Mouse (Mus musculus) left cerebral cortex, postnatal 25 days (tissue): Measurements from ENCODE around the gene H2afv. TPM values are rescaled to one million over a fixed set of nuclear protein-coding genes. Genes with fewer than 3 reads are reported as not detected.

Experiments
- DNase-seq, 2 experiments: peaks; one replicate each; pipeline ENCODE4 v3.0.0; 2022; ENCODE audit warnings: low spot score in 2 of 2, mixed read lengths in 1 of 2
- intact Hi-C: fragments of 180-260 bp; cut with DNase I; formaldehyde crosslinking; loops from one replicate; pipeline ENCODE4 v1.15.1; 2025
- total RNA-seq, 2 experiments: library from RNA; stranded (reverse); gene quantifications; 2 replicates each; pipeline ENCODE4 v1.2.3; 2021

The H2afv gene
- 10 to 100 TPM; 32.3 to 32.6 TPM for total RNA-seq

DNA sequence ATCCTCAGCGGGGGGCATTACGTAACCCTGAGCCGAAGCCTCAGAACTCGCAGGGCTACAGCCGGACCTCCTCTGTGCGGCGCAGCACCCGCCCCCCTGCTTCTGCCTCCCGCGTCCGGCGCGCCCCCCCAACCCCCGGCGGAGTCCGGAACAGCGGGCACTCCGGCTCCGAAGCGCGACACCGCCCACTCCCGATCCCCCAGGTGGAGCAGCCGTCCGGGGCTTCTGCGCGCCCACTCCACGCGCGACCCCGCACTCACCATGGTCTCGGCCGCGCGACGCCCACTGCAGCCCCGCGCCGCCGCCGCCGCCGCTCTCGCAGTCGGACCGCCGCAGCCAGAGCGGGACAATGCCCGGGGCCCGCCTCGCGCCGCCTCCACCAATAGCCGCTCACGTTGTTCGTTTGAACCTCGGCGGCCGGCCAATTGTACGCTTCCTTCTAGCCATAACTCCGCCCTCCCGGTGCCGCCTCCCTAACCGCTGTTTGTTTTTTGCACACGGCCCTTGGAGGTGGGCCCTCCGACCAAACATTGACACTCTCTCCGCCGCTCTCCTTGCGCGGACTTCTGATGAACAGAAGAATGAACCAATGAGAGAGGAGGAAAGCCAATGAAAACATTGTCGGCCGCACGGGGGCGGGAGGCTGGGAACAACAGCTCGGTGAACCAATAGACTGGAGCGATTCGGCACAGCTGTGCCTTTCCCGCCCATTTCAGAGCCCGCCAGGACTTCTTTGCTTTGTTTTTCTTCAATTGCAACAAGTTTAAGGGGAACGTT, at the start of gene H2afv:
TSS of gene H2afv (minus strand) at position 367 of the 777 bp plus-strand sequence.
- peak; percentile 99 to 100 for DNase-seq
- intact Hi-C loops, result loop anchor here (2.0 kb wide), 1 partner anchor 31 kb away; the partner anchor contains the start of gene Purb

GRCm38 (mm10) chr11:6489691-6490503, 45.7 kb upstream of the H2afv start:
- intact Hi-C loops, result no loop called here
- no peak for DNase-seq

DNA sequence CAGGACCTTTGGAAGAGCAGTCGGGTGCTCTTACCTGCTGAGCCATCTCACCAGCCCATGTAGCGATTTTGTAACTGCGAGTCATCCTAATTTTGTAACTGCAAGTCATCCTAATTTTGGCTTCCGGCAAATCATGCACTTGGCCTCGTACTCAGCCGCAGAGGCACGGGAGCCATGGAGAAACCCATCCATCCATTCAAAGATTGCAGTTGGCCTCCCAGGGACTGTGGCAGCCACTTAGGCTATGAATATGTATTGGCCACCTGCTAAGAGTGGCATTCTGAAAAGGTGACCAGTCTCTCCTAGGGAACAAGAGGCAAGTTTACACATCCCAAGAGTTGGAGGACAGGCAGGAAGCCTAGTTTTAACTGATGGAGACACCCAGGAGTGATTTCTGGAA, 45.0 kb upstream of the H2afv start:
- DNase-seq, result no peak
- intact Hi-C loops, result no loop called here

DNA sequence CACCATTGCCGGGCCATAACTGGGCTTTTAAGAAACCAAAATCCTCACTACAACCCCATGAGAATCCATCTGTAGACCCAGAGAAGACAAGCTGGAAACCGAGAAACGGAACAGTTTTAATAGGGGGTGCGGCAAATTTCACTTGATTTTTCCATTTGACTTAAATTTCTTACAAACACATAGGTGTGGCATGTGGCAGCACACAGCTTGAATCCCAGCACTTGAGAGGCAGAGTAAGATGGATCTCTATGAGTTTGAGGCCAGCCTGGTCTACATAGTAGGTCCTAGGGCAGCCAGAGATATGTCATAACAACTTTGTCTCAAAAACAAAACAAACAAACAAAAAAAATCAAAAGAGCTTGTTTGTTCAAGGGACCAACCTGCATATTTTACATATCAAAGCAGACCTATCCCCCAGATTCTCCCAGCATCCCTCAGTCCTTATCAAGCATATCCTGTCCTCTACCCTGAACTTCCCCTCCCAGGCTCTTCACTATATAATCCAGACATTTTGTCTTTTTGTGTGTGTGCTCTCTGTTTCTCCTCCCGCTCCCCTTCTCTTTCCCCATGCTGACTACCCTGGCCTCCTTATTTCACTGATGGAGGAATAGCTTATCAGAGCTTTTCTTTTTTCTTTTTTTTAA, 43.9 kb upstream of the H2afv start:
- intact Hi-C loops, result no loop called here
- DNase-seq, result no peak

- no peak for DNase-seq
- intact Hi-C loops, result no loop called here
Observed at GRCm38 (mm10) chr11:6487496-6487895, 43.3 kb upstream of the H2afv start.

DNA sequence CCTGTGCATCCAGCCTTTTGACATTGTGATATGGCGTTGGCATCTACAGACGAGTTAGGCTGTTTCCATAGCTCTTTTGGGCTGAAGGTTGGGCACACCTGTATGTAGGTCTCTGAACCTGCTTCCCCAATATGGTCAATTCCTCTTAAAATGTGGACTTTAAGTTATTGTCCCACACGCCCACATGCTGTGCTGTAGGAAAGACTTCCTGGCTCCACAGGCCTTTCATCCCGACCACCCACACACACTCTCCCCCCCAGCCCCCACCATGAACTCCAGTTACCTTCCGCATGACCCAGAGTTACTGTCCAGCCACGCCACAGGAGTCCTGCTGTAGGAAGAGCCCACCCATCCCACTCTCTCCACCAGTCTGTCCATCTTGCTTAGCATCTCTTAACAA, 42.7 kb upstream of the H2afv start:
- intact Hi-C loops, result no loop called here
- no peak for DNase-seq

GRCm38 (mm10) chr11:6484244-6484959, 40.2 kb upstream of the H2afv start:
- intact Hi-C loops, result no loop called here
- no peak for DNase-seq

DNA sequence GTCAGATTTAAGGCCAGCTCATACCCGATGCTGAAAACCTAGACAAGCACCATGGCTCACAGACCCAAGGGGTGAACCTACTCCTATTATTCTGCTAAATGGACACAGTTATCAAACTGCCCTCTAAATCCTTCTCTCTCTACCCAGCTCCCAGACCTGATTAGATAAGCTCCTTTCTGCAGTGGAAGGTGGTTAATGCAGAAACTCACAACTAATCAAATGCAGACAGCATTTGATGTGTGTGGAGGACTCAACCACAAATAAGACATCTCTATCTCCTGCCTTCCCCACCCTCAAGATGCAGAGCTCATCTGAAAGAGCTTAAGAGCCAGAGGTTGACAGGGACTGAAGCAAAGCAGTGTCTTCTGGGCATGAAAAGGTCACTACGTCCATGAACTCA, 38.9 kb upstream of the H2afv start:
- DNase-seq, result no peak
- intact Hi-C loops, result no loop called here

DNA sequence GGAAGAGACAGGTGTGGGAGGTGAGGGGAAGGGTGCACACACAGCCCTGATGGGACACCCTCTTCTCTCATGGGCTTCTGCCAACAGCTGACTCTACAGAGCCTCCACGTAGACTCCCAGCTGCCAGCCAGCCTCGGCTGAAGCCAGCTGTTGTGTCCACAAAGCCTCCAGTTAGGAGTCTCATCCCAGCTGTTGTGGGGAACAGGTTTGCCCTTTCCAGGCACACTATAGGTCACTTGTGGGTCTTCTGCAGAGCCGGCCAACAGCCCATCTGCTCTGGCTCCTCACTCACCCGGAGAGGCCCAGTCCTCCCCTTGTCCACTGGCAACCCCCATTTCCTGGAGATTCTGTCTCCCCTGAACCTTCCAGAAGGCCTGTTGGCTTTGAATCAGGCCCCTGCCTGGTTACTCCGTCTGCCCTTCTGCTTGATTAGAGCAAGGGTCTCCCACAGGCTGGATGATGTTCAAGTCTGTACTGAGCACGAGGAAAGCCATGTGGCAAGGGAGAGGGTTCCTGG, 37.5 kb upstream of the H2afv start:
- intact Hi-C loops, result no loop called here
- DNase-seq, result peak in 1 of 2 experiments; percentile 45

GRCm38 (mm10) chr11:6480681-6481405, 36.6 kb upstream of the H2afv start:
- intact Hi-C loops, result no loop called here
- peak in 1 of 2 experiments; percentile 42 for DNase-seq

DNA sequence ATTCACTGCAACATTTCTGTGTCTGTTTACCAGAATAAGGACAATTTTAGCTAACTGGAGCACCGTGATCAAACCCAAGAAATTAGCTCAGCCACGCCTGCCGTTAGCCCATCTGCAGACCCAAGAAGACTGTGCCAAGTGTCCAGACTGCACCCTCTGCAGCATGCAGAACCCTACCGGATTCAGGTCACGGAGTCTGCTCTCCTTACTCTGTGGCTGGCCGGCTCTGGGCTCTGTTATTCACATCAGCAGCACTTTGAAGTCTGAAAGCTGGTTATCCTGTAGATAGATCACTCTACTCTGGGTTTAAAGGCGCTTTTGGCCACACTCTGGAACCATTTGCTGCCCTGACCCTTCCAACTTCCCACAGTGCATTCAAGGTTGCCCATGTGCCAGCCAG, 35.9 kb upstream of the H2afv start:
- intact Hi-C loops, result no loop called here
- no peak for DNase-seq

- no peak for DNase-seq
- intact Hi-C loops, result no loop called here
Observed at GRCm38 (mm10) chr11:6479231-6479630, 35.0 kb upstream of the H2afv start.

DNA sequence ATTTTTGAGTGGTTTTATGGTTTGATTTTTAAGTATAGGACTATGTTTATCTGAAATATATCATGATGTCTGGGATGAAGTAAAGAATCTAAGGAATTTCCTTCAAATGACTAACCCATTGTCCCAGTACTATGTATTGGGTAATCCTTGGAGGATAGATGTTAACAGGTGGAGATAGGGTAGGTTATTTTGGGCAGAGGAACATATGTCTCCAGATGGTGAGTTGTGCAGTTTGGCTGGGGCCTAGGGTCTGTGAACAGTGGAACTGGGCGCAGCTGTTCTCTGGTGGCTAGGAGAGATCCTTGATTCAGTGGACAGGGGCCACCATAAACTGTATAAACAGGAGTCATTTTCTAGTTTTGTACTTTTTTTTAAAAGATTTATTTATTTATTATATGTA, 33.1 kb upstream of the H2afv start:
- DNase-seq, result no peak
- intact Hi-C loops, result no loop called here

DNA sequence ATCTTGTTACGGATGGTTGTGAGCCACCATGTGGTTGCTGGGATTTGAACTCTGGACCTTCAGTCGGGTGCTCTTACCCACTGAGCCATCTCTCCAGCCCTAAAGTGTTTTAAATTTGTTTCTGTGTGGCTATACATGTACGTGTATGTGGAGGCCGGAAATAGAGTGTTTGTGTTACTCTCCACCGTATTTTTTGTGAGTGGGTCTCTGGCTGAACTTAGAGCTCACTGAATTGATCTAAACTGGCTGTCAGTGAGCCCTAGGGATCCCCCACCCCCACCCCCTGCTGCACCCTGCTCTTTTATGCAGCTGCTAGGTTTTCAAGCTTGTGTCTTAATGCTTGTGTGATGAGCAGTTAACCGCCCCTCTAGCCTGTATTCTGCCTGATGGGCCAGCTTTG, 32.6 kb upstream of the H2afv start:
- DNase-seq, result no peak
- intact Hi-C loops, result loop anchor here (1.0 kb wide), 2 partner anchors 51 to 69 kb away; partner anchors contain the start of gene Ccm2

GRCm38 (mm10) chr11:6475867-6476484, 31.7 kb upstream of the H2afv start, which contains the start of gene Purb:
Gene Purb (minus strand): TSS chr11:6475917.
- intact Hi-C loops, result loop anchor here (1.0 to 2.0 kb wide), 4 partner anchors 31 to 70 kb away; partner anchors contain the start of genes Ccm2, H2afv and Ppia
- peak; percentile 91 to 95 for DNase-seq

DNA sequence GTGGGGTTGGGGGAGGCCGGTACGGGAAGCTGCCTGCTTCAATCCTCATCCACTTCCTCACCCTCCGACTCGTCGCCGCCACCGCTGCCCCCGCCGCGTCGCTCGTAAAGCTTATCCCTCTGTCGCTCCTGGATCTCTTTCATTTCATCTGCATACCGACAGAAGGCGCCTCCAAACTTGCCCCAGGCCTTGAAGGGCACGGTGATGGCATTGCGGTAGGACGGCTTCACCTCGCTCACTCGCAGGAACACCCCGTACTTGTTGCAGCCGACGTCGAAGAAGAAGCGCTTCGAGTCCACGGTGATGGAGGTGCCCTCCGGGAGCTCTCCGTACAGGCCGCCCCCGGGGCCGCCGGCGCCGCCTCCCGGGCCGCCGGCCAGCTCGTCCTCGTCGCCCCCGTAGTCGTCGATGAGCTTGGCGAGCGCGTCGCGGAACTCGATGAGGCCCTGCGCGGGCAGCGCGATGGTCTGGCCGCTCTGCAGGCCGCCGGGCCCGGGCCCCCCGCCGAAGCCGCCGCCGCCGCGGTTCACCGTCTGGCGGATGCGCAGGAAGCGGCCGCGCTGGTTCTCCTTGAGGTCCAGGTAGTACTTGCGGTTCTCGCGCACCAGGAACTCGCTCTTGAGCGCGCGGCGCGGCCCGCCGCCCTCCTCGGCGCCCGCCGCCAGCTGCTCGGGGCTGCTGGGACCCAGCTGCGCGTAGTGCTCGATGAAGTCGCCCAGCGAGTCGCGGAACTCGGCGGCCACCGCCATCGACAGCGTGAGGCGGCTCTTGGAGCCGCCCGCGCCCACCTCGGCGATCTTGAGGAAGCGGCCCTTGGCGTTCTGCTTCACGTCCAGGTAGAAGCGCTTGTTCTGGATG, 30.9 kb upstream of the H2afv start:
- peak; percentile 49 to 57 for DNase-seq
- intact Hi-C loops, result loop anchor here (1.0 to 2.0 kb wide), 2 partner anchors 30 to 60 kb away; partner anchors contain the start of genes H2afv and Ppia

DNA sequence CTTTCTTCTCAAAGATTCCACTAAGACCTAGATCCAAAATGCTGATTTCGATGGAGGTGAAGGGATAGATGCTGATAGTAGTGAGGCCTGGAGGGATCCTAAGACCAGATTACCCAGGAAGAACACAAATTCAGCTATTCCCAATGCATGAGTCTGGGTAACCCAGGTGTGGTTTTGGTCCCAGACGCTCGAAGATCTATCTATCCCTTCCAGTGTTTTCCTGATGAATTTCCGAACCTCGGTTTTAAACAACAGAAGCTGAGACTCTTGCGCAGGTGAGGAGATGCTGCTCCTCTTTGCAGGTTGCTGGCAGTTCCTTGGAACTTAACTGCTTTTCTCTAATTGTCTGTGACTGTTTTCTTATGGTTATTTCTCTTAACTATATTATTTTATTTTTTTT, 30.1 kb upstream of the H2afv start:
- intact Hi-C loops, result loop anchor here (2.0 kb wide), 1 partner anchor 30 kb away; the partner anchor contains the start of gene H2afv
- DNase-seq, result no peak
